Mouse (Mus musculus) liver, embryonic 15.5 days (tissue): ENCODE data around the gene Sigirr. TPM values are rescaled to one million over a fixed set of nuclear protein-coding genes. Genes with fewer than 3 reads are reported as not detected.

Source experiments
- ATAC-seq: fragments of 200-750 bp; cut with Nextera tagmentation; 2 replicates; pipeline ENCODE4 v1.8.0; 2017; ENCODE audit warnings: moderate number of reproducible peaks, mild to moderate bottlenecking, moderate library complexity; ENCODE audit not compliant: insufficient read depth
- H3K27ac ChIP-seq: fragments of 300-500 bp; sonication (generic); replicated peaks from 2 replicates; pipeline ENCODE4 v1.5.1; 2015; ENCODE audit warnings: mild to moderate bottlenecking, inconsistent platforms
- H3K27me3 ChIP-seq: fragments of 300-500 bp; sonication (generic); 2 replicates; pipeline ENCODE4 v1.6.1; 2015; ENCODE audit warnings: mild to moderate bottlenecking, inconsistent platforms
- H3K36me3 ChIP-seq: fragments of 300-500 bp; sonication (generic); replicated peaks from 2 replicates; pipeline ENCODE4 v1.6.1; 2015; ENCODE audit warnings: moderate library complexity, mild to moderate bottlenecking, inconsistent platforms
- H3K4me1 ChIP-seq: fragments of 300-500 bp; sonication (generic); replicated peaks from 2 replicates; pipeline ENCODE4 v1.6.1; 2015; ENCODE audit warnings: inconsistent platforms
- H3K4me2 ChIP-seq: fragments of 300-500 bp; sonication (generic); 2 replicates; pipeline ENCODE4 v1.6.1; 2015; ENCODE audit warnings: moderate library complexity, mild to moderate bottlenecking, inconsistent platforms
- H3K4me3 ChIP-seq: fragments of 300-500 bp; sonication (generic); replicated peaks from 2 replicates; pipeline ENCODE4 v1.5.1; 2015; ENCODE audit warnings: mild to moderate bottlenecking, inconsistent platforms
- H3K9ac ChIP-seq: fragments of 300-500 bp; sonication (generic); 2 replicates; pipeline ENCODE4 v1.6.1; 2015; ENCODE audit warnings: moderate library complexity, mild to moderate bottlenecking, inconsistent platforms
- H3K9me3 ChIP-seq: fragments of 300-500 bp; sonication (generic); replicated peaks from 2 replicates; pipeline ENCODE4 v1.6.1; 2016; ENCODE audit warnings: inconsistent platforms
- WGBS: fragments of 180-500 bp; shearing (Covaris S2); methylation state at CpG from one replicate; pipeline ENCODE4 v1.1.7; 2015; ENCODE audit warnings: mixed read lengths; ENCODE audit not compliant: insufficient replicate concordance; 5-methylcytosine and 5-hydroxymethylcytosine counted together
- polyA plus RNA-seq: library from polyadenylated mRNA; unstranded; fragments of >200 nt; fragmentation: Nextera tagmentation; extraction: Ambion mirVana; gene quantifications from 2 replicates; pipeline ENCODE4 v1.2.1, GENCODE M21; 2015

Sigirr gene
- polyA plus RNA-seq, 1 experiment from 2014 or later = 22.1 TPM

- 7% methylated on average over 21 of the region's 21 CpGs for WGBS
- no peaks in the 10 kb centered on the region for H3K36me3 ChIP-seq
- peak overlapping the region; percentile 83 for H3K4me2 ChIP-seq
- H3K4me1 ChIP-seq = peaks cover 47% of the 10 kb centered on the region
- H3K9me3 ChIP-seq = no peaks in the 10 kb centered on the region
- peak overlapping the region; percentile 86 for H3K27ac ChIP-seq
- peak; percentile 75 for ATAC-seq
- H3K4me3 ChIP-seq = peak overlapping the region; percentile 43
- H3K27me3 ChIP-seq = no peaks in the 10 kb centered on the region
- H3K9ac ChIP-seq = peak overlapping the region; percentile 32; the same call in 1 of the 2 replicates
Measured at GRCm38 (mm10) chr7:141048226-141049218, 51.9 kb downstream of the Sigirr start.

GRCm38 (mm10) chr7:141047581-141048225 is 52.7 kb downstream of the Sigirr start:
- Histone ChIP-seq H3K4me3 (peak overlapping the region; percentile 43), H3K4me1 (peaks cover 55% of the 10 kb centered on the region), H3K27ac (peak overlapping the region; percentile 86), H3K27me3 (no peaks in the 10 kb centered on the region), H3K36me3 (no peaks in the 10 kb centered on the region), H3K9ac (peak overlapping the region; percentile 32; the same call in 1 of the 2 replicates), H3K4me2 (peak overlapping the region; percentile 83), H3K9me3 (no peaks in the 10 kb centered on the region)
- WGBS = 8% methylated on average over 16 of the region's 19 CpGs
- peak; percentile 60 for ATAC-seq

- H3K27ac ChIP-seq = peak overlapping the region; percentile 86
- H3K4me2 ChIP-seq = peak overlapping the region; percentile 83
- H3K9ac ChIP-seq = peak overlapping the region; percentile 18; the same call in 1 of the 2 replicates
- H3K36me3 ChIP-seq = no peaks in the 10 kb centered on the region
- H3K4me1 ChIP-seq = peaks cover 58% of the 10 kb centered on the region
- peak; percentile 65 for ATAC-seq
- WGBS = 18% methylated on average over 6 of the region's 6 CpGs
- no peak overlapping the region for H3K4me3 ChIP-seq
- no peaks in the 10 kb centered on the region for H3K27me3 ChIP-seq
- no peaks in the 10 kb centered on the region for H3K9me3 ChIP-seq
Measured at GRCm38 (mm10) chr7:141046931-141047580, 53.3 kb downstream of the Sigirr start.

GRCm38 (mm10) chr7:141042539-141042938 is 57.8 kb downstream of the Sigirr start:
- peak; percentile 63 for ATAC-seq
- Histone ChIP-seq H3K27ac (peak overlapping the region; percentile 69), H3K4me2 (peak overlapping the region; percentile 39), H3K4me3 (no peak overlapping the region), H3K9ac (peak overlapping the region; percentile 30), H3K9me3 (no peaks in the 10 kb centered on the region), H3K27me3 (no peaks in the 10 kb centered on the region), H3K36me3 (no peaks in the 10 kb centered on the region), H3K4me1 (peaks cover 63% of the 10 kb centered on the region)
- 20% methylated on average over 4 of the region's 4 CpGs for WGBS

- no peak for ATAC-seq
- Histone ChIP-seq H3K27me3 (no peaks in the 10 kb centered on the region), H3K9ac (no peak overlapping the region), H3K27ac (peak overlapping the region; percentile 56), H3K4me1 (peaks cover 56% of the 10 kb centered on the region), H3K36me3 (no peaks in the 10 kb centered on the region), H3K9me3 (no peaks in the 10 kb centered on the region), H3K4me2 (no peak overlapping the region), H3K4me3 (no peak overlapping the region)
- WGBS = 30% methylated on average over 5 of the region's 5 CpGs
Measured at GRCm38 (mm10) chr7:141041661-141042060, 58.7 kb downstream of the Sigirr start.

Other genes with a start within 250 kb of the Sigirr start
- gene Gm45785, start 244.2 kb downstream of the Sigirr start, polyA plus RNA-seq = not detected in 2 replicates
- 20.9 and 23.3 TPM in 2 replicates for gene Ric8a, start 243.6 kb downstream of the Sigirr start, polyA plus RNA-seq
- 18.7 and 20.3 TPM in 2 replicates for gene Bet1l, start 243.0 kb downstream of the Sigirr start, polyA plus RNA-seq
- gene Psmd13, start 218.6 kb downstream of the Sigirr start, polyA plus RNA-seq = 133 TPM in 2 replicates
- gene Sirt3, start 218.3 kb downstream of the Sigirr start, polyA plus RNA-seq = 20.0 and 21.5 TPM in 2 replicates
- 2.5 and 3.6 TPM in 2 replicates for gene Cox8b, start 200.1 kb downstream of the Sigirr start, polyA plus RNA-seq
- gene Nlrp6, start 179.7 kb downstream of the Sigirr start, polyA plus RNA-seq = 4.8 and 7.0 TPM in 2 replicates
- 6.0 and 6.6 TPM in 2 replicates for gene Pgghg, start 159.2 kb downstream of the Sigirr start, polyA plus RNA-seq
- 0.39 and 0.68 TPM in 2 replicates for gene Ifitm5, start 150.3 kb downstream of the Sigirr start, polyA plus RNA-seq
- not detected in 2 replicates for gene Gm45717, start 144.6 kb downstream of the Sigirr start, polyA plus RNA-seq
- 384 and 401 TPM in 2 replicates for gene Ifitm2, start 144.6 kb downstream of the Sigirr start, polyA plus RNA-seq
- gene Ifitm1, start 133.4 kb downstream of the Sigirr start, polyA plus RNA-seq = 21.3 TPM in 2 replicates
- gene Ifitm3, start 89.8 kb downstream of the Sigirr start, polyA plus RNA-seq = 84.9 and 98.1 TPM in 2 replicates
- gene Ifitm6, start 82.6 kb downstream of the Sigirr start, polyA plus RNA-seq = 23.2 and 25.7 TPM in 2 replicates
- gene Gm17387, start 71.4 kb downstream of the Sigirr start, polyA plus RNA-seq = not detected in 2 replicates
- gene B4galnt4, start 39.5 kb downstream of the Sigirr start, polyA plus RNA-seq = 0.45 and 0.46 TPM in 2 replicates
- gene Pkp3, start 22.4 kb downstream of the Sigirr start, polyA plus RNA-seq = 0.54 and 0.84 TPM in 2 replicates
- gene Ano9, start 17.2 kb upstream of the Sigirr start, polyA plus RNA-seq = 0.99 and 1.5 TPM in 2 replicates
- 138 and 140 TPM in 2 replicates for gene Ptdss2, start 21.8 kb upstream of the Sigirr start, polyA plus RNA-seq
- gene Rnh1, start 72.3 kb upstream of the Sigirr start, polyA plus RNA-seq = 64.3 and 76.1 TPM in 2 replicates
- gene Hras, start 93.4 kb upstream of the Sigirr start, polyA plus RNA-seq = 83.0 and 98.2 TPM in 2 replicates
- gene Lrrc56, start 93.6 kb upstream of the Sigirr start, polyA plus RNA-seq = 11.0 and 12.1 TPM in 2 replicates
- gene Lmntd2, start 113.5 kb upstream of the Sigirr start, polyA plus RNA-seq = 0.60 and 0.91 TPM in 2 replicates
- gene Rassf7, start 115.3 kb upstream of the Sigirr start, polyA plus RNA-seq = 27.3 and 33.4 TPM in 2 replicates
- 26.7 and 32.6 TPM in 2 replicates for gene Phrf1, start 128.2 kb upstream of the Sigirr start, polyA plus RNA-seq
- 10.7 and 12.8 TPM in 2 replicates for gene Irf7, start 165.9 kb upstream of the Sigirr start, polyA plus RNA-seq
- gene Cdhr5, start 176.2 kb upstream of the Sigirr start, polyA plus RNA-seq = 0.46 and 0.47 TPM in 2 replicates
- 0.35 and 0.47 TPM in 2 replicates for gene Sct, start 178.6 kb upstream of the Sigirr start, polyA plus RNA-seq
- gene Drd4, start 191.4 kb upstream of the Sigirr start, polyA plus RNA-seq = not detected in 2 replicates
- 13.4 and 16.9 TPM in 2 replicates for gene Deaf1, start 227.1 kb upstream of the Sigirr start, polyA plus RNA-seq
- gene Tmem80, start 227.2 kb upstream of the Sigirr start, polyA plus RNA-seq = 14.8 and 15.8 TPM in 2 replicates
- gene Eps8l2, start 238.3 kb upstream of the Sigirr start, polyA plus RNA-seq = 16.6 and 24.3 TPM in 2 replicates